Mouse (Mus musculus) monocyte, adult 5-6 weeks (primary cell): Measurements from ENCODE around the gene 2610021A01Rik. TPM values are rescaled to one million over a fixed set of nuclear protein-coding genes. Genes with fewer than 3 reads are reported as not detected.
"Not testable (repeated sequence)": the region's sequence is repeated elsewhere in the genome, so short reads cannot be mapped to it uniquely, and the experiment has no call there.

Source experiments
- ATAC-seq: fragments of 153-309, 156-312 bp; replicated peaks from 2 replicates; pipeline ENCODE4 v1.8.0; 2017; ENCODE audit warnings: mild to moderate bottlenecking; ENCODE audit not compliant: low TSS enrichment, insufficient number of reproducible peaks, severe bottlenecking, poor library complexity, low FRiP score
- total RNA-seq: library from RNA; stranded (forward); fragments of 200-1000, 200-491, 200-594 nt; gene quantifications from 3 replicates; pipeline ENCODE4 v1.2.3, GENCODE M21; 2017

The 2610021A01Rik gene
- 7.1 to 21.6 TPM (median 9.3 TPM) in 3 replicates for total RNA-seq

DNA sequence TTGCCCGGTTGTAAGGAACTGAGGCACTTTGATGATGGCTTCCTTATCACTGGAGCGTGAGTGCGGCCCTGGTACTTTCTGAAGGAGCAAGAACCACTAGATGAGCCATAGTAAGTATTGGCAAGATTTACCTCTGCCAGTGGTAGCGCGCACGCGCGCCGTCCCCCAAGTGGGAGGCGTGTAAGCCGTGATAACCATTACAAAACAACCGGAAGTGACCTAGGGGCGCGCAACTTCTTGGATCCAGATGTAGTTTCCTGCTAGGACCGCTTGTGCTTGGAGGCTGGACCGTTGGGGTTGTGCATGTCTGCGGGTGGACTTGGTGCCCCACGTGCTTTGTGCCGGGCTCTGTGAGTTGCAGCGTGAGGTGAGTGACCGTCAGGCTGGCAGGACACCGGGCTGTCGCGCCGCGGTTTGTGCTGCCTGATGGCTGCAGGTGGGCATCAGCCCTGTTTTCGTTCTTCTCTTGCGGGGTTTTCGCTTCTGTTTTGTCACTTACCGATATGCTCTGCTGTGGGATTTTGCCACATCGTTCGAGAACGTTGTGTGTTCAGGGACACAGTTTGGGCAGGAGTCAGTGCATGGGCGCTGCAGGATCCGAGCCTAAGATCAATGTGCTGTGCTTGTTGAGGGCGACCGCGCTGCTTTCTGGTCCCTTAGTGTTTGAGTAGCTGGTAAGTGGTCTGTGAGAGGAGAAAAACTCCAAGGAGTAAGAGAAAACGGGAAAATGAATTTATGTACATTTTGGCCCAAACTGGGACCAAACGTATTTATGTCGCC, at the start of gene 2610021A01Rik:
Gene 2610021A01Rik, plus strand, starts transcription at position 197 of the 780 bp plus-strand sequence.
- ATAC-seq, result peak; percentile 97

GRCm38 (mm10) chr7:41560681-41561080, 38.3 kb upstream of the 2610021A01Rik start:
- no peak for ATAC-seq

DNA sequence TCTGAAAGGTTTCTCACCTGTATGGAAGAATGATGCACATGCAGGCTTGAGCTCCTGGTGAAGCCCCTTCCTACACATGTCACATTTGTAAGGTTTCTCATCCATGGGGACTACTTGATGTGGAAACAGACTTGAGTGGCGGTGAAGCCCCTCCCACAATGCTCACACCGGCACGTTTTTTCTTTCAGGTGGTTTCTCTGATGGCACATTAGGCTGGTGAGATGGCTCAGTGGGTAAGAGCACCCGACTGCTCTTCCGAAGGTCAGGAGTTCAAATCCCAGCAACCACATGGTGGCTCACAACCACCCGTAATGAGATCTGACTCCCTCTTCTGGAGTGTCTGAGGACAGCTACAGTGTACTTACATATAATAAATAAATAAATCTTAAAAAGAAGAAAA, 25.5 kb upstream of the 2610021A01Rik start, which contains the start of gene Gm6871:
Gene Gm6871, minus strand, starts transcription at position 101 of the 400 bp plus-strand sequence.
- ATAC-seq, result not testable (repeated sequence)

DNA sequence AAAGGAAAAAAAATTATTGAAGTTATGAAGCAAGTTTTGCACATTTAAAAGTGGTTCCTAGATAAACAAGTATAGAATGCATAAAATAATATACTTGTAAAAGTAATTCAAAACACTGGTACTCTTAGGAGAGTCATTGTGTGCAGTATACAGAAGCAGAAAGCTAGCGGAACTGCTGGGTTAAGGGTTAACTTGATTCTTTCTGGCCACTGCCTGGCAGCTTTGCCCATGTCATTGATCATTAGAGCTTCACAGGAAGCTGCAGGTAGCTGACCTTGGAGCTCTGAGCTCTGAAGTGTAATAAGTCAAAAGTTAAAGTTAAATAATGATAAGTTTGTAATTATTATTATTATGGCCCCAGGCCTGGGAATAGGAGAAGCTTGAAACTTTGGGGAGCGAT, 21.1 kb upstream of the 2610021A01Rik start:
- ATAC-seq, result no peak

GRCm38 (mm10) chr7:41582028-41582427, 17.0 kb upstream of the 2610021A01Rik start:
- ATAC-seq, result no peak

- not testable (repeated sequence) for ATAC-seq
Observed at GRCm38 (mm10) chr7:41587831-41588230, 11.2 kb upstream of the 2610021A01Rik start.

DNA sequence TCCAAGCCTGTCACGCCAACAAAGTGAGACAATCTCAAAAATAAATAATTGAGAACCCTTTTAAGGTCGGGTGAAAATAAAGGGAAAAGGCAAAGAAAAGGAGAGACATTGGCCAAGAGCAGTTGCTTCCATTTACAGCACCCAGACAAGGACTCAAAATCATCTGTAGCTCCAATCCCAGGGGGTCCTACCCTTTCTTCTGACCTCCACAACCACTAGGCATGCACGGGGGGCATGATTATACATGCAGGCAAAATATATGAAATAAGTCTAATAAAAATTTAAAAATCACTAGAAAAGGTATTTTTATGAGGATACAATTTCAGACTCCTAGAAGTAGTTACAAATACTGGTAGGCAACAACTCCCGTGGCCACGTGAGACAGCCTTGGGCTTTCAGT, 415 bp upstream of the 2610021A01Rik start:
- no peak for ATAC-seq

DNA sequence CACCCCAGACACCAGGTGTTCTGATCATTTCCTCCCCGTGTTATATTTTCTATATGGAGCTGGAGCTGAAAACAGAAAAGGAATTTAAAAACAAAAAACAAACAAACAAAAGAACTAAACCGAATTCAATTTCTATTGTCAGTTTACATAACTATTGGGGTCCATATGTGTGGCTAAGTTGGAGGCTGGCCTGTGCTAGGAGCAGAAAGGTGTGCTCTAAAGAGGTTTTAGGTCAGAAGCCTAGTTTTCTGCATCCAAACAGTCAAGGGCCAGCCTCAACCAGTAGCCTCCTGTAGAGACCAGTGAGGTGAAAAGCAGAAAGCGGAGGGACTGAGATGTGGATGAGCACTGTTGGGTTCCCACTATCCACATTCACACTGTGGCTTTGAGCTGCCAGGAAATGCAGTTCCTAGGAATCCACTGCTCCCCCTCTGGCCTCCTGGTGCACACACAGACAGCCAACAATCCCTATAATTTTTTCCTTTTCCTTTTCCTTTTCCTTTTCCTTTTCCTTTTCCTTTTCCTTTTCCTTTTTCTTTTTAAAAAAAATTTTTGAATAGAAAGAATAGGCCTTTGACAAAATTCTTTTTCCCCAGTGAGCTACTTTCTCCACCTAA, 1.0 kb downstream of the 2610021A01Rik start:
- no peak for ATAC-seq

GRCm38 (mm10) chr7:41611654-41612053, 12.6 kb downstream of the 2610021A01Rik start:
- no peak for ATAC-seq

- not testable (repeated sequence) for ATAC-seq
Observed at GRCm38 (mm10) chr7:41616241-41616640, 17.2 kb downstream of the 2610021A01Rik start.

GRCm38 (mm10) chr7:41632409-41633220, 33.6 kb downstream of the 2610021A01Rik start, which contains the start of gene Zfp788:
Zfp788 (plus strand) TSS chr7:41633203.
- ATAC-seq, result peak; percentile 94

DNA sequence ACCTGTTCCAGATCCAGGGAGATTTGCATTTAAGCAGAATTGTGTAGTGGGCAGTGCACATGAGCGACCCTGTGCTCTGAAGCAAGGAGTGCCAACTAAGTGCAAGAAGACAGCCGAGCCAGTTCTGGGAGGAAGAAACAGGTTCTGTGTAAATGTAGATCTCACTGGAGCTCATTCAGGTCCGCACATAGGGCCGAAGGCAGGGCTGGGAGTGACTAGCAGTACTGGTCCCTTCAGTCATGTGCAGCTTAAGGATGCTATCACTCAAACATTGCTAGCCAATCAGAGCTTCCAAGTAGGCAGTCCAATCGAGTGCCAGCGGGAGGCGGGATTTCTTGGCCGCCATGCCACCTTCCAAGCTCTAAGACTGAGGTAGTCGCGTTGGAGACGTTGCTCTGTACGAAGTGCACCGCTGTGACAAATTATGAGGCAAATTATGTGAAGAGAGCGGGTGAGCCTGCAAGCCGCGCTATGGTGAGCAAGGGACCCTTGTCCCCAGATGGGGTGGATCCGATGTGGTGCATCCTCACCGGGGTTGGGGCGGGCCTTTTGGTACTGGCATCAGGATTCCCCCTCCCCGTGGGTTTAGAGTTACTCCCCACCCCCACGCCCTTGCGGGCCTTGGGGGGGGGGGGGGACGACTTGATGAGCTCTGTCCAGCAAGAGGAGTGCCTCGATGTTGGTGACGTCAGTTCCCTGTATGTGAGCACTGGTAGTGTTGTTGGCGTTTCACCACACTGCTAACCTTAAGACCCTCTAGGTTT, 34.4 kb downstream of the 2610021A01Rik start:
- ATAC-seq, result peak; percentile 93

GRCm38 (mm10) chr7:41674326-41674725, 75.3 kb downstream of the 2610021A01Rik start:
- not testable (repeated sequence) for ATAC-seq

Other genes with a start within 250 kb of the 2610021A01Rik start
- gene AI987944, start 205.9 kb upstream of the 2610021A01Rik start, total RNA-seq, result 29.6 to 41.6 TPM (median 31.8 TPM) in 3 replicates
- gene Vmn2r57, start 150.5 kb upstream of the 2610021A01Rik start, total RNA-seq, result under 0.01 TPM in 1 of 3 replicates, not detected in the others
- gene Gm20449, start 99.8 kb upstream of the 2610021A01Rik start, total RNA-seq, result not detected in 3 replicates
- 1.8 to 9.9 TPM (median 5.0 TPM) in 3 replicates for gene AW146154, start 99.3 kb upstream of the 2610021A01Rik start, total RNA-seq
- not detected in 3 replicates for gene Gm6871, start 25.6 kb upstream of the 2610021A01Rik start, total RNA-seq
- gene Zfp788, start 34.0 kb downstream of the 2610021A01Rik start, total RNA-seq, result 8.6 to 11.7 TPM (median 10.1 TPM) in 3 replicates